Mouse (Mus musculus) thymus, postnatal 25 days (tissue): ENCODE results near the gene Map7.

Source experiments
- DNase-seq: peaks from one replicate; pipeline ENCODE4 v3.0.0; 2022

Gene Map7

DNA sequence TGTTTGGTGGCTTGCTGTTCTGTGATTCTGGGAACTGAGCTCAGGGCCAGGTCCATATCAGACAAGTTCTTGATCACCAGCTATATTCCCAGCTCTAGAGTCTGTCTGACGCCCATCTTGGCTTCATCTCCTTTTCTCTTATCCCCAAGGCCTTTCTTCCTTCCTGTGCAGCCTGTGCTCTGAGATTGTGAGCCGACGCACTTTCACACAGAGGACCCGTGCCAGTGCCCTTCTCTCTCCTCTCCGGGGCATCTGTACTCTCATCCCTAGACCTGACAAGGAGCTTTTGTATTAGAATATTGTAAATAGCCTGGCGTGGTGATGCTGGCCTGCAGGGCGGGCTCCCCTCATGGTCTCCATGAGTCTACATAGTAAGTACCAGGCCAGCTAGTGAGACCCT, 7.1 kb downstream of the Map7 start:
- no peak for DNase-seq

DNA sequence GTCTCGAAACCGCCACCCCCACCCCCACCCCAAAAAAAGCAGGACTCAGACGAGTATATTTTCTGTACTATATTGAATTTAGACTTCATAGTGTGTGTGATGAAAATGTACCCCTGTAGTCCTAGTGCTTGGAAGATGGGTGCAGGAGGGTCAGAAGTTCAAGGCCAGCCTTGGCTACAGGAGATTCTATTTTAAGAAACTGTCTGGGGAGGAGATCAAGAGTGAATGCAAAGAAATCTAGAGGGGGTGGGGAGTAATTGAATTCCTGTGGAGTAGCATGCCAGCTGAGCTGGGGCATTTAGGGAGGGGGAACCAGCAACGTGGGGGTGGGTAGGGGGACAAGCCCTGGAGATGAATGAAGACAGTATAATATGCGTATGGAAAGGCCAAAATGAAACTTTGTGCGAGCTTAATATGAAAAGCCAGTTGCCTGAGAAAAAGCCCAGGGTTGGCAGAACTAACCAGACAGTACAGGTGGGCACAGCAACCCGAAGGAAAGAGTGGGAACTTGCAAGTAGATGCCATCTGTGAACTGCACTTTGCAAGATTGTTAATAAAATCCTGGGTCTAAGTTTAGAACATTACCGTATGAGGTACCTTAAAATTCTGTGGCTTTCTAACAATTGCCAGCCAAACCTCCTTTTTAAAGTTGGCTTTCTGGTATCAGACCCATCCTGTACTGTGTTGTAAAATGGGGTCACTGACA, 8.9 kb downstream of the Map7 start:
- no peak for DNase-seq

DNA sequence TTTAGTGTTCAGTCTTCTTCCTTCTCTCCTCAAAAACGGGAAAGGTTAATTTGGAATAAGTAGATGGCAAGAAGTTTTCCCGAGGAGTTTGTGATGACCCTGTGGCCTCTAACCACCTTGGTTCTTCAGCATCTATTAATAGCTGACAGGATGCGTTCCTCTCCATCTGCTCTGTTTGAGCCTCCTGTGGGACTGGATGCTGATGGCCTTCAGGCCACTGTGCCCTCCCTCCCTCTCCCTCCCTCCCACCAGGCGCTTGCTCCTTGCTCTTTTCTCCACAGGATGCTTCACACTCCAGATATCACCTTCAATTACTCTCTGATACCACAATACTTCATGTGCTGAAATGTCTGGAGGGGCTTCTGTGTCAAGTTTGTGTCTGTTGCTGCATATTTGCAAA, 10.5 kb downstream of the Map7 start:
- DNase-seq = no peak

DNA sequence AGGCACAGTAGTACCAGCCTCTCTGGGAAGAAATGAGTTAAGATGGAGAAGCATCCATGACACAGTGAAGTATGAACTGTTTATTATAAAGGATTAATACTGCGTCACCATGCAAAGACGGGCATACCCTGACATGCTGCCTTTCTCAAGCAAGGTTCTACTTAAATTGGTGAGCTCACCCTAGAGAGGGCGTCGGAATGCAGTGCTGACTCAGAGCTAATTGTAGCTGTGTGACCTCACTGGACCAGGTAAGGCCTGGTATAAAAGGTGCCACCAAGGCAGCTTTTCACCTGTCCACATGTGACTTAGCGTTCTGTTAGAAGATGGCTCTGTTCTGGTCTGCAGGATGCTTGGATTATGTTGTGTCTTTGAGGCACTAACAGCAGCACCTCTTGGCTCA, 11.0 kb downstream of the Map7 start:
- no peak for DNase-seq

DNA sequence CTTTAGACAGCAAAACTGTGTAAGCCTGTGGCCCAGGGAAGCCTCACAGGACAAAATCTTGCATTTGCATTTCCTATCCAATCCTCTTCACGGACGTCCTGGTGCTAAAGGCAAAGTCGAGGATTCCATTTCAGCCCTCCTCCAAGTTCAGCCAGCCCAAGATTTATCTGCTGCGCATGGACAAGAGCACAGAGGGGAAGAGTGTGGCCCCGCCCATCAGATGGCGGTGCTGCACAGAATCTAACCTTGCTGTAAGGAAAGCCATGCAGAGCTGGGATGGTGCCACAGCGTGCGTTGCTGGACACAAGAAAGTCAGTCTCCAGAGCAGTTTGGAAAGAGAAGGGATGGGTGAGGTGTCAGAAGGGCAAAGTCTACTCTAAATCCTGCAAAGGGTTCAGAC, 12.6 kb downstream of the Map7 start:
- DNase-seq = no peak

DNA sequence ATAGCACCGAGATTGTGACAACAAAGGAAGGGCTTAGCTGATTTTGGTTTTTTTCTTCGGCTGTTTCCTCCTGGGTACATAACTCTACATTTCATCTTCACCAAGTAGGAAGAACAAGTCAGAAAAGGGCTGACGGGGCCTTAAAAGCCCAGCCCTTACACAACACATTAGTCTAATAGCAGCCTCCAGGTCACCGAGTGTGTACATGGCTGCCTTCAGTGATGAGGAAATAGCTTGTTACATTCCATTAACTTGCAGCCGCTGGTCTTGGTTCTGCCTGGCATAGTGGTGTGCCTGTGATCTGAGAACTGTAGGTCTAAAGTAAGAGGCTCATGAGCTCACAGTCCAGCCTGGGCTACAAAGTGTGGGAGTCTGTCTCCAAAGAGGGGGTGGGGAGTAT, 16.5 kb downstream of the Map7 start:
- no peak for DNase-seq

DNA sequence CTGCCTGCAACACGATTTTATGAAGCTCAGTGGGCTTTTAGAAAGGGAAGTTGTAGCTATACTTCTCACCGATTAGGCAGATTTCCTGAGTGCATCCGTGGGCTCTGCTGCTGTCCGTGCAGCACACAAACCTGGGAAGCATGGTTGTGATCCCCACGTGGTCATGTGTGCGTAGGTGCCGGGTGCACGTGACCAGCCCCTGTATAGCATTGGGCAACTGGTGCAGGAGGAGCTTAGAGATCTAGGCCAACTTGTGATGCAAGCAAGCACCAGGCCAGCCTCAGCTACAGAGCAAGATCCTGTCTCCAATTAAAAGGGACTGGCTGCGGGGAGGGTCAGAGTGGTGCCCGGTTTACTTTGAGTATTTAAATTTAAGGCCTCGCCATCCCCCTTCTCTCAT, 18.5 kb downstream of the Map7 start:
- DNase-seq = no peak

DNA sequence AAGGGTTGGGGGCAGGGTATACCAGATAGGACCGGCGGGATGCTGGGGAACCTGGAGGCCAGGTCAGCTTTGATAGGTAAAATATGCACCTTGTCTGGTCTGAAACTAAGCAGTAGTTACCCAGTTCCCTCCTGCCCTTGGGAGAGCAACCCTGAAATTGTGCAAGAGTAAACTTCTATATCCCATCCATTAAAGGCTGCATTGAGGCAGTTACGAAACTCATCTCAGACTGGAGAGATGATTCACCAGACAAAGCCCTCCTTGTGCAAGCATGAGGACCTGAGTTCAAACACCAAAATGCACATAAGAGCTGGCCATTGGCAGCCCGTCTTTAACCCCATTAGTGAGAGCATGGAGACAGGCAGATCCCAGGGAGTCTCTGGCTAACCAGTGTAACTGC, 19.2 kb downstream of the Map7 start:
- no peak for DNase-seq

DNA sequence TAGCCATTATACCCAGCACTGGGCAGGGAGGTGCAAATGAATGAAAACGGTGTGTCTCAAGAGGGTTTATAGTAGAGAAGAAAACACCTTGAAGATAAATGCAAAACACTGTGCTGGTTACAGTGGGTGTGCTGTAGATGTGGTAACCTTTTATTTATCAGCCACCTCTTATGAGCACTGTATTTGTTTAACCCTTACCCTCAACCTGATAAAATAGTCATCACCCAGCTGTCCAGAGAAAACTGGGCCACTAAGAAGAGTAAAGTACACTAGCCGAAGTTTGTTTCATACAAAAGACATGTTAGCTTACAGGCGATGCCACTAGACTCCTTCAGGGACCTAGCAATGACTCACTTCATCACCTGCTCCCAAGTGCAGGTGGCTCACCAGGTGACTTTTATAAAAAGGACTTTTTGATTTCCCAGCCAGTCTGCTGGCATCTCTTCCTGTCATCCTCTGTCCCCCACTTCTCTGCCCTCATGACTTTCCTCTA, 21.0 kb downstream of the Map7 start:
- DNase-seq = no peak

DNA sequence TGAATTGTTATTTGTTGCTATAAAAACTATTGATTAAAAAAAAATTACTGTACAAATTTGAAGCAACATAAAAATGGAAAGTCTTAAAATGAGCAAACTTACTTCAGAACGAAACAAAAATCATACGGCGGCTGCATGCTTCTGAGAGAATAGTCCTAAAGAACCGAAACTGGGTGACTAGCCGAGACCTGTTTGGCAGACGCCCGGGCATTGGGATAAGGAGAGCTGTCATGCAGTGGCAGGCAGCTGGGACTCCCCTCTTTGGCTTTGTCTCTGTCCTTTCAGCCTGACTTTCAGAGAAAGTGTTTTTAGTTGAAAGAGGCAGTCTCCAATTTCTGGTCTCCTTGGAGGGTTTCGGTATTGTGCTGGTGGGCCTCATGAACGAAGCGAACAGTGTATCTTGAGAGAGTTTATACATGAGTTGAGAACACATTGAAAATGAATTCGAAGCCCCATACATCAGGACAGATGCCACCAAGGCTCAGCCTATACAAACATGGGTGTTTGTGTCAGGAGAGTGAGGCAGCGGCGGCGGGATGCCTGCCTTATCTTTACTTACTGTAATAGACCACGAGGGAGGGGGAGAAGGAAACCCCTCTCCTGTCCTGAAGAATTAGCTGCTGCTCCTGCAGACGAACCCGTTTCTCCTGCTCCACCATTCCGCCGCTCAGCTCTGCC, 21.8 kb downstream of the Map7 start:
- DNase-seq = no peak

DNA sequence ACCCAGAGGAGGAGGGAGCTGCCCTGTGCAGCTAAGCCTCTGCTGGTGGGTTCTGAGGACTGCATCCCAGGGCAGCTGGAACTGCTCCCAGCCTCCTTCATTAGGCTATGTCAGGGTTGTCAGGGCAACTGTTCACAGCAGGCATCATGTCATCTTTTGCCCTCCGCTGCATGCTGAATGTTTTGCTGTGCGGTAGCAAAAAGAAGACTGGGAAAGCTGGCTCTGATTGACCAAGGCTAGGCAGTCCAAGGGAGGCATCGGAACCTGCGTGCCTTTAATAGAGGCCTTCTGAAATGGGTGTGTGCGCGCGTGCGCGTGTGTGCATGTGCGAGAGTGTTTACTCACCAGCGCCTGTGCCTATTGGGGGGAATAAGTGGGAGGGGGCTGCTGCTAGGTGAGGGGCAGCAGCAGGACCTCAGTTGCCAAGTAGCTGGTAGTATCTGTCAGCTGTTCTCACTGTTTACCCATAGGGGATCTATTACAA, 22.4 kb downstream of the Map7 start:
- peak; percentile 19 for DNase-seq

DNA sequence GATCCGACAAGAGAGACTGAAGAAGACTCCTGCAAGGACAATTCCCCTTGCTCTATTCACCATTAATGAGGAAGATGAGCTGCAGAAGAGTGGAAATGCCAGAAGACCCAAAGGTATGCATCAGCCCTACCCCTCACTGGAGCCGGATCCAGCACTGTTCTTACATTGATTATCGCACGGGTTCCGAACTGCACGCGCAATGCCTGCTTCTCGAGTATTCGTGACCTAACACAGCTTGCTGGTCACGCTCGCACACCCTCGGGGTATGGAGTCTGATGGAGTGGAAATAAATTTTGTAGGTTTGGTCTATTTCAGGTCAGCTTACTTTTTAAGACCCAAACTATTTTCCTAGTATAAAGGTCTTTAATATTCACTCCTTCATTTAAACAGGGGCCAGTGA, 22.9 kb downstream of the Map7 start:
- DNase-seq = no peak

DNA sequence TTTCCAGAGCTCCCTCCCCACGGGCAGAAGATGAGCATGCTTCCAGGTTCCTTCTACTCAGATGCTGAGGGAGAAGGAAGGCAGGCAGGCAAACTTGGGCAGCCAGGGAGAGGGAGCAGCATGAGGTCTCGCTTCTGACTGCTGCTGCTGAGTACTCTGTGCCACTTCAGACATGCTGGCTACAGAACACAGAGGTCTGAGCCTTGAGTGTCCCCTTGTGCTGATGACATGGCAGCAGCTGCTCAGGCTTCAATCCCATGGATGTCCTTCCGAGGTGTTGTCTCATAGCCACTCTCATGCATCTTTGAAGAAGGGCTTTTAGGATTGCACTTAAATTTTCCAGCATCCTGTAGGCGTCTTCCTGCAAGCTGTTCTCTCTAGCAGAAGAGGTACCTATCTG, 23.5 kb downstream of the Map7 start:
- no peak for DNase-seq

DNA sequence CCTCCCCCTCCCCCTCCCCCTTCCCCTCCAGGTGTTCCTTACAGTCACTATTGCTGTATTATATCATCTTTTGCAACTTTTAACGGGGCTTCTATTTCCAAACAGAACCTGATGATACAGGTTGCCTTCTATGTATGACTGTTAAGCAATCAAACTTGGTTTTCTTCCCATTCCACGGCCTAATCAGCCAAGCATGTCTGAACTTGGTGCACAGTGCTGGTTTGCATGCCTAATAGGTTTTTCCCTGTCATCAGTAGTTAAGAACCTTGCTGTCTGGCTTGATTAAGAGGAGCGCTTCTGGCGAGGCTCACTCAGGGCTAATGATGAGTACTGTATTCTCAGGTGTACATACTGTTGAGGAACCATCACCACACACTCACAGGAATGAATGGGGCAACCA, 25.5 kb downstream of the Map7 start:
- DNase-seq = no peak

DNA sequence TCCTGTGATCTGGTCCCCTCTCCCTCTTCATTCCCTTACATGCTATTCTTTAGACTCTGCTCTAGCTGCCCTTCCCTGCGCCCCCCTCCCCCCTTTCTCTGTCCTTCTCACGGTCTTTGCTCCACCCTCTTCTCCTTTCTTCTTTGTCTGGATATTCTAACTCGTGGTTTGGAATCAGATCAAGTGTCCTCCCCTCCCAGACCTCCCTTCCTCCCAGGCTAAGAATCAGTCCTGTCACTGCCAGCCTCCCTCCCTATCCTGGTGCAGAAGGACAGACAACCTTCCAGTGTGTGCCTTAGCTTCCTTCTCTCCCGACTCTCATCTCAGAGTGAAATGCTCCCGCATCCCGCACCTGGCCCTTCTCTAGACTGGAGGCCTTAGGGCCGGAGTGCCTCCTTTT, 27.8 kb downstream of the Map7 start:
- no peak for DNase-seq

DNA sequence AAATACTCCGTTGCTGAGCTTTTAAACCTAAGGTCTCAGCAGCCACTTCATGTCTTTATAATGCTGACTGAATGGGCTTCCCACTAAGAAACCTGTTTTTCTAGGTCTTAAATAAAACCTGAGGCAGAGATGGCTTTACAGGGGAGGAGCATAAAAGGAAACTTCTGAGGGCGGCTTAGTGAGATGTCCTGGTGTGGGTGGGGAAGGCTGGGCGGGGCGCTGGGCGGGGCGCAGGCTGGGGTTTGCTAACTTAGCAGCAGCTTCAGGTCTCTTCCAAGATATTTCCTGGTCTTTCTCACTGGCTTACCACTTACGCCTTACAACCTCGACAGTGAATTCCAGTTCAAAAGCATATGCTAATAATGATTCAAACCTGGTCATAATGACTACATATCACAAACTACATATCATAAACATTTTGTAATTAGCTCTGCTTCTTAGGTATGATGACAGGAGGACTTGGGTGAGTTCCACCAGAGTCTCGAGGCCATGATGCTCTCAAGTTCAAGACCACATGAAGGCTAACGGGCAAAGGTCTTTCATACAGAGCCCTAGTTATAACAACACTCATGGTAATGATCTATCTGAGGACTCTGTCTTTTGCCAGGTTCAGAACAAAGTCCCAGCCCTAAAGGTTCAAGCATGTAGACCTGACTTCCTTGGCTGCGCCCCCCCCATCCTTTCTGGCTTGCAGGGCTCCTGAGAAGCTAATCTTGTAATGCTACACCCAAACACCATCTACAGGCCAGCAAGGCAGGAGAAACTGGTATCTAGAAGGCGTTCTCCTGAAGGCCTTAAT, 30.7 kb downstream of the Map7 start:
- DNase-seq = no peak

DNA sequence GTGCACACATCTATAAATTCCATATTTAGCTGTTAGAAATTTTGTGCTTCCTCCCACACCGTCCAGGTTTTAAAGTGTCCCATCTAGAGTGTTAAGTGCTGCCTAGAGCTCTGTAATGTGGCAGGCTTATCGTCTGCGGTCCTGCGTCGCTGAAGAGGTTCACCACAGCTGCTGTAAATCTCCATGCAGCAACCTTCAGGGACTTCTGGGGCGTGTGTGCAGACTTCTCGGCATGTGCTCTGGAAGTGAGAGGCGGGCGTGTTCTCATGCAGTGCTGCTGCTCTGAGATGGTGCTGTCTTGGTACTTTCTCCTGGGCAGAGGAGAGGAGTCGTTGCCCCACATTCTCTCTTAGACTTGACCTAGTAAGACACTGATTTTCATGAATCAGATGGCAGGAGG, 32.9 kb downstream of the Map7 start:
- no peak for DNase-seq

DNA sequence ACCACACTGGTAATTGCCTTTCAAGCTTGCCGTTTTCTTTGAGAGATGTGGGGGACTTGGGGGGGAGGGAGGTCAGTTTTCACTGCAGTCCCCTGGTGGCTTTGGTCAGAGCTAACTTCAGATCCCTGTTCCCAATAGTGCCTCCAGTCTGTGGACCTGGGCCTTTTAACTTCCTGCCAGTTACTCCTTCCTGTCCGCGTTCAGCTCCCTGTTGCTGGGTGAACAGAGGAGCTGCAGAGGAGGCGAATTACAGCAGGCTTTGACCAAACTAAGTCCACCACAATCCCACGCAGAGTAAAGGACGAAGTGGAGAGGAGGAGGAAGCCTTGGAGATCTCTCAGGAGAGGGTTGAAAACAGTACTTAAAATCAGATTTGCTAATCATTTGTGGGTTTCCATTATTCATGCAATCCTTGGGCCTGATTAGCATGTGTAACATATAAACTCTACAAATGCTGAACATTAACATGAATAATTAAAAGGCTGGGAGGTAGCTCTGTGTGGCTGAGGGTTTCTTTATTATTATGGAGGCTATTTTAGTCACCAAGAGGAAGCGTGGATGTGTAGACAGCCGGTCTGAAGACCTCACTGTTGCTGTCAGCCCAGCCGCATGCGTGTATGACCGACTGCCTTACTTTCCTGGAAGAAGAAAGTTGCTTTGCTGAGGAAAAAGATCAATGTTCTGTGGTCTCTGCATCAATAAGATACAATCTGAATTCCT, 33.6 kb downstream of the Map7 start:
- no peak for DNase-seq

DNA sequence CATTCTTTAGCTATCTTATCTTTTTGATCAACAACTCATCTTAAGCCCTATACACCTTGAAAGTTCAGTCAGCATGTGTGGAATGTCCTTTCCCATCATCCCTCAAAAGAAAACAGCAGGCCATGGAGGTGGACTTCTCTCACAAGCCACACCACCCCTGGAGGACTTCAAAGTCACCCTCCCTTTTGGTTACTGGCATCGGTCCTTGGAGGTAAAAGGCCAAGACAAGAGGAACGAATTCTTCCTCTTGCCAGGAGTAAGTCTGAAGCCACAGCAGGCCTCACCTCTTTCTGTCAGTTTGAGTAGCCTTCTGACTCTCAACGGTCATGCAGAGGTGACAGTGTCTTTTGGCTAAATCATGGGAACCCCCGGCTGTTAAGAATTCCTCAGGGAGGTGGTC, 36.1 kb downstream of the Map7 start:
- no peak for DNase-seq

DNA sequence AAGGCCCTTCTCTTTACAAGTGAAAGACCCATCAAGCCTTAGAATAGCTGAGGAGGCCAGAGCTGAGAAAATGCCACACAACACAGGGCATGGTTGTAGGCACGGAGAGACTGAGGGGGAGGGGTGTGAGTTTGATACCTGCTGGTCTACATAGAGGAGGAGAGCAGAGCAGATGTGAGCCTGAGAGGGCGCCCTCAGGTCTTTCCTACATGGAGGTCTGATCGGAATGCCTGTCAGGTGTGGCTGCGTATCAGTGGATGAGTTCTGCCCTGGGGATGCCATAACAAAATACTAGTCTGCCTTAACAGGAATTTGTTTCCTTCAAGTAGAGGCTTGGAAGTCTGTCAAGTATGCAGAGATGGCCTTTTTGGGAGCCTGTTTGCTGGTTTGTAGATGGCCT, 37.0 kb downstream of the Map7 start:
- no peak for DNase-seq

DNA sequence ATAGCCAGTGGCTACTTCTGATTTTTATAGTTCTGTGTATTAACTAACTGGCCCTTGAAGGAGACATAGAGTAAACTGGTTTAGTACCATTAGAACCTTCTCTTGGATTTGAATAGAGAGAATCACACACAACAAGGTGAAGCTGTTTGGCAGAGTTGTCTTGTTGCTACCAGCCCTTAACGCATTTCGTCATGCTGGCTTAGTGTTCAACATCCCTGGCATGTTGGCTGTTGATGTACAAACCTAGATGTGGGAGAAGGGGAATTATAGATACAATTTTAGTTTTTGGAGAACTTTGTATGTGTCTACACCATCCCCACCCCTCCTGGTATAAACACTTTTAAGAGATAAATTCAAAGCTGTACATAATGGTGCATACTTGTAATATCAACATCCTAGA, 37.5 kb downstream of the Map7 start:
- DNase-seq = no peak

DNA sequence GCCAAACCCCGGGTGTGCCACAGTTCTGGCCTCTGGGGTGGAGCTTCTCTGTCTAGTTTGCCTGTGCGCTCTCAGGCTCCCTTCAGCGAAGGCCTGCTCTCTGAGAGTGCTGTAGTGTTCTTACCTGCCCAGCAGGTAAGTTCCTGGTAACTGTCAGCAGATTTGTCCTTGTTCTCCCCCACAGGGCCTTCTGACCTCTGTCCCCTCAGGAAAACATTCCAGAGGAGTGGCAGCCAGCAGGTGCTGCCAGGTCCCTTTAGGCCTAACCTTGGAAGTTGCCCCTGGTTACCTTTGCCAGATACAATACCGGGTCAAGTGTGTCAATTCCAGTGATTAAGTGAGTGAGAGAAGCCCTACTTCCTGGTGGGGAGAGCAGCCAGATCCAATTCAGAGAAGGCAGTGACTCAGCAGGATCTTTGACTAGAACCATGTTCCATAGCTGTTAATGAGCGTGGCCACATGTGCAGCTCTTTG, 38.6 kb downstream of the Map7 start:
- DNase-seq = no peak

DNA sequence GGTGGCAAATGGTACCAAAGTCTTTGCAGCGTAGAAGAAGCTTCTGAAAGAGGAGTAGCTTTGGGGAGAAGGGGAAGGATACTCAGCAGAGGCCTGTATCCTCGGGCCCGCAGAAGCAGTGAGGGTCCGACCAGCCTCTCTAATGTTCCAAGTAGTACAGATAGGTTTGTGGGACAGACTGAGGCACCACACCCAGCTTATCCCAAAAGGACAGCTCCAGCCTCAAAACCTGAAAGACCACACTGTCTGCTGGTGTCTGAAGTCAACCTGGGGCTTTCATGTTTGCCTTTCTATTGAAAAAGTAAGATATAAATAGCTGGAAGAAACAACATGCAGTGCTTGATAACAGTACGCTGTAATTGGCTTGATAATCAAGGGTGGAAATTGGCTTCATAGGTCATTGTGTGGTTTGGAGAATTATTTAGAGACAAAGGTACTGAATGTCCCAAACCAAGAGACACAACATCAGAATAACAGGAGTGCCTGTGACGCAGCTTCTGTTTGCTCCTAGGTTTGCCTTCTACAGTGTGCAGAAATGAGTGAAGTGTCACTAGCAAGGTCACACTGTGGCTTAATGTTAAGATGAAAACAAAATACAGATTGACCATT, 42.0 kb downstream of the Map7 start:
- DNase-seq = no peak
